15 mouse cellular contexts compared by ENCODE assay signal in the genomic region with DNA sequence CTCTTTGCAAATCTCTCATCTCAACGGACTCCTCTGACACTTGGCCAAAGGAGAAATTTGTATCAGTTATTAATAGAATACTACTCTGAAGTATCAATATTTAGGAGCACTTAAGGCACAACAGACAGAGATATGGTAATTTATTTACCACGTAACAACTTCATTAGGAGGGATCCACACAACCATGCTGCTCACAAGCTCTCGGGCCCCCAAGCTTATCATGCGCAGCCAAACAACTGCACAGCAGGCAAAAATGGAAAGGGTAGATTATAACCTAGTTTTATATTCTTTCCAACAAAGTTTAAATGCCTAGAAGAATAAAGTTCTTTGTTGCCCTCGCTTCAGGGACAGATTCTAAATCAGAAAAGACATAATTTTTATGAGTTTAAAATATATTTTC.
"Had no signal": no experiment of that assay in that cellular context is flagged by ENCODE, and none has a peak within 500 bp of the region (broad histone marks: within the 10 kb centered on the region; RNA-seq: fewer than 3 reads in every experiment).

No protein-coding gene starts in this region.

- H3K4me2 ChIP-seq: limb, embryonic 15.5 days; neural tube, embryonic 13.5 days had no signal

- H3K27me3 ChIP-seq: neural tube, embryonic 13.5 days had no signal

- DNase-seq: kidney, adult 11 months; kidney, postnatal 14 days; layer of hippocampus, adult 9-11 months; layer of hippocampus, postnatal 36 days; lung, adult 2 months; lung, postnatal 36 days; right cerebral cortex, postnatal 4 days; spleen, adult 18-20 months; thymus, adult 18-20 months; thymus, postnatal 14 days had no signal

- ATAC-seq: lung, postnatal 0 days; midbrain, embryonic 16.5 days had no signal

- H3K9me3 ChIP-seq: limb, embryonic 15.5 days; midbrain, embryonic 10.5 days; neural tube, embryonic 13.5 days had no signal

- H3K27ac ChIP-seq: limb, embryonic 15.5 days; neural tube, embryonic 13.5 days had no signal

- H3K36me3 ChIP-seq: limb, embryonic 15.5 days; midbrain, embryonic 10.5 days; neural tube, embryonic 13.5 days had no signal

- H3K4me1 ChIP-seq: limb, embryonic 15.5 days; neural tube, embryonic 13.5 days had no signal

- H3K4me3 ChIP-seq: limb, embryonic 15.5 days; midbrain, embryonic 10.5 days; neural tube, embryonic 13.5 days had no signal

- H3K9ac ChIP-seq: limb, embryonic 15.5 days; neural tube, embryonic 13.5 days had no signal
